Mouse (Mus musculus) layer of hippocampus, postnatal 36 days (tissue): Measurements from ENCODE around the gene Gm13103. TPM values are rescaled to one million over a fixed set of nuclear protein-coding genes. Genes with fewer than 3 reads are reported as not detected.
"Not testable (repeated sequence)": the region's sequence is repeated elsewhere in the genome, so short reads cannot be mapped to it uniquely, and the experiment has no call there.

Source experiments
- DNase-seq, 2 experiments: peaks; one replicate each; pipeline ENCODE4 v3.0.0; 2022
- total RNA-seq, 2 experiments: library from RNA; stranded (reverse); gene quantifications; 2 replicates each; pipeline ENCODE4 v1.2.3; 2021

The Gm13103 gene
- total RNA-seq: not detected

- not testable (repeated sequence) for DNase-seq
Observed at GRCm38 (mm10) chr4:143846197-143846596, at the start of gene Gm13103. Gene Gm13103, plus strand, starts transcription at chr4:143846497.

- no peak for DNase-seq
Observed at GRCm38 (mm10) chr4:143815993-143816392, 30.3 kb upstream of the Gm13103 start, which contains the start of gene Gm13084. Gene Gm13084, minus strand, starts transcription at chr4:143816093.

GRCm38 (mm10) chr4:143882371-143882770, 36.1 kb downstream of the Gm13103 start:
- not testable (repeated sequence) for DNase-seq

GRCm38 (mm10) chr4:143894406-143894805, 48.1 kb downstream of the Gm13103 start:
- not testable (repeated sequence) for DNase-seq

- not testable (repeated sequence) for DNase-seq
Observed at GRCm38 (mm10) chr4:143900280-143900679, 54.0 kb downstream of the Gm13103 start, which contains the start of gene Pramef6. Gene Pramef6, minus strand, starts transcription at chr4:143900380.

Other genes with a start within 250 kb of the Gm13103 start
- gene Gm13083, start 231.5 kb upstream of the Gm13103 start, total RNA-seq: not detected
- not detected for gene Gm13088, start 189.3 kb upstream of the Gm13103 start, total RNA-seq
- not detected for gene Gm13089, start 143.8 kb upstream of the Gm13103 start, total RNA-seq
- not detected for gene Gm13078, start 127.0 kb upstream of the Gm13103 start, total RNA-seq
- not detected for gene Gm13023, start 57.1 kb upstream of the Gm13103 start, total RNA-seq
- not detected for gene Gm13084, start 30.4 kb upstream of the Gm13103 start, total RNA-seq
- not detected for gene Pramef6, start 53.9 kb downstream of the Gm13103 start, total RNA-seq
- gene Pramef25, start 104.5 kb downstream of the Gm13103 start, total RNA-seq: not detected
- gene Gm13101, start 120.5 kb downstream of the Gm13103 start, total RNA-seq: not detected
- gene Pramef17, start 147.9 kb downstream of the Gm13103 start, total RNA-seq: not detected
- gene Pramel4, start 212.6 kb downstream of the Gm13103 start, total RNA-seq: not detected